Mouse (Mus musculus) midbrain, embryonic 13.5 days (tissue): ENCODE measurements around the gene Vmn1r37. TPM values are rescaled to one million over a fixed set of nuclear protein-coding genes. Genes with fewer than 3 reads are reported as not detected.
"Not testable (repeated sequence)": the region's sequence is repeated elsewhere in the genome, so short reads cannot be mapped to it uniquely, and the experiment has no call there.

Source experiments
- ATAC-seq: fragments of 200-750 bp; cut with Nextera tagmentation; 2 replicates; pipeline ENCODE4 v1.8.0; 2017; ENCODE audit warnings: mild to moderate bottlenecking, moderate TSS enrichment, moderate library complexity
- H3K27ac ChIP-seq: fragments of 300-500 bp; sonication (generic); 2 replicates; pipeline ENCODE4 v1.5.1; 2015; ENCODE audit warnings: inconsistent platforms, mild to moderate bottlenecking, moderate library complexity
- H3K27me3 ChIP-seq: fragments of 300-500 bp; sonication (generic); 2 replicates; pipeline ENCODE4 v1.6.1; 2015; ENCODE audit warnings: mild to moderate bottlenecking, inconsistent platforms
- H3K36me3 ChIP-seq: fragments of 300-500 bp; sonication (generic); 2 replicates; pipeline ENCODE4 v1.6.1; 2015; ENCODE audit warnings: mild to moderate bottlenecking, inconsistent platforms
- H3K4me1 ChIP-seq: fragments of 300-500 bp; sonication (generic); replicated peaks from 2 replicates; pipeline ENCODE4 v1.6.1; 2015; ENCODE audit warnings: inconsistent platforms
- H3K4me2 ChIP-seq: fragments of 300-500 bp; sonication (generic); replicated peaks from 2 replicates; pipeline ENCODE4 v1.6.1; 2015; ENCODE audit warnings: moderate library complexity, mild to moderate bottlenecking, inconsistent platforms
- H3K4me3 ChIP-seq: fragments of 300-500 bp; sonication (generic); replicated peaks from 2 replicates; pipeline ENCODE4 v1.5.1; 2015; ENCODE audit warnings: mild to moderate bottlenecking, inconsistent platforms
- H3K9ac ChIP-seq: fragments of 300-500 bp; sonication (generic); replicated peaks from 2 replicates; pipeline ENCODE4 v1.6.1; 2015; ENCODE audit warnings: mild to moderate bottlenecking, inconsistent platforms
- H3K9me3 ChIP-seq: fragments of 300-500 bp; sonication (generic); 2 replicates; pipeline ENCODE4 v1.6.1; 2016; ENCODE audit warnings: mild to moderate bottlenecking, inconsistent platforms
- WGBS: fragments of 180-500 bp; shearing (Covaris S2); methylation state at CpG from one replicate; pipeline ENCODE4 v1.1.7; 2015; 5-methylcytosine and 5-hydroxymethylcytosine counted together
- polyA plus RNA-seq: library from polyadenylated mRNA; unstranded; fragments of >200 nt; fragmentation: Nextera tagmentation; extraction: Ambion mirVana; gene quantifications from 2 replicates; pipeline ENCODE4 v1.2.1, GENCODE M21; 2015

The Vmn1r37 gene
- not detected in 2 replicates for polyA plus RNA-seq

DNA sequence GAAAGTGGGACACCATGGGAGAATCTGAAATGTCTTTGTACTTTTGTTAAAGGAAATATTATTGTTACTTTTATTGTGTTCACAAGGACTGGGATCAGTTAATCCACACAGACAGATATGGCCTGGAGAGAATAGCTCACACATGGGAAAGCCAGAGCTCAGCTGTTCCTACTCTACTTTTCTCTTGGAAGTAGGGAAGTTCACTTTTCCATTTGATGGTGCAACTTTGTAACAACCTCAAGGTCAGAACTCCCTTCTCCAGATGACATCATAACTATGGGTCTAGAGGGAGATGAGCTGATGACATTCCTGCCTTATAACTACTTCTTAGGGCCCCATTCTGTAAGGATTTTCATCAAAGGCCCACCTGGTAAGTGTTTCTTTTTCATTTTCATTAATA lies at the start of gene Vmn1r37:
Vmn1r37 (plus strand) TSS at position 301 of the 400 bp plus-strand sequence.
- H3K27ac ChIP-seq, H3K4me1 ChIP-seq, H3K4me3 ChIP-seq, H3K27me3 ChIP-seq, H3K36me3 ChIP-seq, H3K9me3 ChIP-seq, H3K9ac ChIP-seq, H3K4me2 ChIP-seq, ATAC-seq: not testable (repeated sequence)

DNA sequence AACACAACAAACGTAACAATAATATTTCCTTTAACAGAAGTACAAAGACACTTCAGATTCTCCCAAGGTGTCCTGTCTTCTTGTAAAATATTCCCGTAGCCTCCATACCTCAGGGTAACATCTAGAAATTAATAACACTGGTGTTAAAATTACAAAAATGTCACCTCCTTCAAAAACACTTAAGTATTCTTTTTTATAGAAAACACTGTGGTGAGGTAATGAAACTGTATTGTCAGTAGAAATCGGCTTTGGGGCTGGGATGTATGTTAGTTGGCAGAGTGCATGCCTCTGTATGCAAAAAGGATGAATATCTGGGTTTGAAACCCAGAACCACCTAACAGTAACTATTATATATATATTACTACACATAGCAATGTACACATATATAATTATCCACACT lies 43.4 kb upstream of the Vmn1r37 start, which contains the start of gene Vmn1r35:
Vmn1r35 (minus strand) TSS at position 101 of the 400 bp plus-strand sequence.
- Histone ChIP-seq H3K4me1 (no peaks in the 10 kb centered on the region), H3K4me2 (no peak within 1 kb of the TSS), H3K4me3 (no peak within 1 kb of the TSS), H3K9me3 (no peaks in the 10 kb centered on the region), H3K27ac (no peak within 1 kb of the TSS), H3K9ac (no peak within 1 kb of the TSS), H3K27me3 (no peaks in the 10 kb centered on the region), H3K36me3 (no peaks in the 10 kb centered on the region)
- WGBS: 85% methylated on average over 3 of the region's 3 CpGs
- ATAC-seq: no peak

DNA sequence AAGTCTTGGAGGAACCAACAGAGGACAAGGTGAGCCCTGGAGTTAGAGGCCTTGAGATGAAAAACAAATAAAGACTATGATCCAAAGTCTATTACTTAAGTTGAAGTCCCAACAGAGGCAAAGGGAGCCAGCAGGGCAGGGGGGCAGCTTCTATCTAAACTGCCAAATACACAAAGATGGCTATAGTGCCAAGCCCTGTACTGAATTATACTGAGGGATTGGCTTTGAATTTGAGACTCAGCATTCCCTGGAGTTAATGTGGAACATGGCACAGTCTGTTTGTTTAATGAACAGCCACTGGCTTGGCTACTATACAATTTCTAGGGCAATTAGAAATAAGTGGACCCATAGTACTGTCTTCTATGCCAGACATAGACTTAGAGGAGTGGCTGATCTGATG lies 20.3 kb upstream of the Vmn1r37 start:
- no peak overlapping the region for H3K4me2 ChIP-seq
- no peaks in the 10 kb centered on the region for H3K36me3 ChIP-seq
- ATAC-seq: no peak
- H3K27me3 ChIP-seq: no peaks in the 10 kb centered on the region
- H3K9me3 ChIP-seq: no peaks in the 10 kb centered on the region
- no peaks in the 10 kb centered on the region for H3K4me1 ChIP-seq
- H3K27ac ChIP-seq: no peak overlapping the region
- no peak overlapping the region for H3K4me3 ChIP-seq
- H3K9ac ChIP-seq: no peak overlapping the region

DNA sequence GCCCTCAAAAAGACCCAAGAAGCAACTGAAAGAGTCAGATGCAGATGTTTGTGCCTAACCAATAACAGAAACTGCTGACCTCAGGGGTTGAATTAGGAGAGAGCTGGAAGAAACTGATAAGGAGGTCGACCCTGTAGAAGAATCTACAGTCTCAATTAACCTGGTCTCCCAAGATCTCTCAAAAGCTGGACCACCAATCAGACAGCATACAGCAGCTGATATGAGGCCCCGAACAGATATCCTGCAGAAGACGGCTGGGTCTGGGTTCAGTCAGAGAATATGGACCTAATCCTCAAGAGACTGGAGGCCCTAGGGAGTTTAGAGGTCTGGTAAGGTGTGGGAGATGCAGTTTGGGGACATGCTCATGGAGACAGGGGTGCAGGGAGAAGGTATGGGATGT lies 15.3 kb upstream of the Vmn1r37 start:
- Histone ChIP-seq H3K36me3 (no peaks in the 10 kb centered on the region), H3K4me3 (no peak overlapping the region), H3K9me3 (no peaks in the 10 kb centered on the region), H3K27ac (no peak overlapping the region), H3K4me2 (no peak overlapping the region), H3K4me1 (no peaks in the 10 kb centered on the region), H3K9ac (no peak overlapping the region), H3K27me3 (no peaks in the 10 kb centered on the region)
- 86% methylated on average over 3 of the region's 3 CpGs for WGBS
- 0 out of 2 replicates have a peak, but pooled peaks have one; percentile 20 for ATAC-seq

DNA sequence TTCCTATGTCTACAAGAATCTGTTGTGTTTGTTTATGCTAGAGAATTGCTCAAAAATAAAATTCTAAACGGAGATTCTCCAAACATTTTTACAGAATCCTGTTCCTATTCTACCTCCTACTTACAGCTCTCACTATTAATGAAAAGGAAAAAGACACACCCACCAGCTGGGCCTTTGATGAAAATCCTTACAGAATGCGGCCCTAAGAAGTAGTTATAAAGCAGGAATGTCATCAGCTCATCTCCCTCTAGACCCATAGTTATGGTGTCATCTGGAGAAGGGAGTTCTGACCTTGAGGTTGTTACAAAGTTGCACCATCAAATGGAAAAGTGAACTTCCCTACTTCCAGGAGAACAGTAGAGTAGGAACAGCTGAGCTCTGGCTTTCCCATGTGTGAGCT lies 10.1 kb upstream of the Vmn1r37 start, which contains the start of gene Vmn1r36:
Vmn1r36 (minus strand) TSS at position 101 of the 400 bp plus-strand sequence.
- H3K4me3 ChIP-seq, H3K9ac ChIP-seq, H3K9me3 ChIP-seq, H3K27me3 ChIP-seq, H3K36me3 ChIP-seq, H3K4me1 ChIP-seq, ATAC-seq, H3K27ac ChIP-seq, H3K4me2 ChIP-seq: not testable (repeated sequence)
- 74% methylated on average over 2 of the region's 2 CpGs for WGBS

DNA sequence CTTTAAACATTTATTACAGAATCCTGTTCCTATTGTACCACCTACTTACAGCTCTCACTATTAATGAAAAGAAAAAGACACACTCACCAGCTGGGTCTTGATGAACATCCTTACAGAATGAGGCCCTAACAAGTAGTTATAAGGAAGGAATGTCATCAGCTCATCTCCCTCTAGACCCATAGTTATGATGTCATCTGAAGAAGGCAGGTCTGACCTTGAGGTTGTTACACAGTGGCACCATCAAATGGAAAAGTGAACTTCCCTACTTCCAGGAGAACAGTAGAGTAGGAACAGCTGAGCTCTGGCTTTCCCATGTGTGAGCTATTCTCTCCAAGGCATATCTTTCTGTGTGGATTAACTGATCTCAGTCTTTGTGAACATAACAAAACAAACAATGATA lies 53.3 kb downstream of the Vmn1r37 start, which contains the start of gene Vmn1r38:
Vmn1r38 (minus strand) TSS at position 101 of the 400 bp plus-strand sequence.
- H3K27ac ChIP-seq, H3K4me2 ChIP-seq, ATAC-seq, H3K9ac ChIP-seq, H3K9me3 ChIP-seq, H3K27me3 ChIP-seq, H3K4me3 ChIP-seq, H3K4me1 ChIP-seq, H3K36me3 ChIP-seq: not testable (repeated sequence)

Other genes with a start within 250 kb of the Vmn1r37 start
- 43.4 and 45.9 TPM in 2 replicates for gene Mad2l1, start 194.0 kb upstream of the Vmn1r37 start, polyA plus RNA-seq
- 0.11 TPM in 1 of 2 replicates, not detected in the other for gene Vmn1r32, start 169.3 kb upstream of the Vmn1r37 start, polyA plus RNA-seq
- not detected in 2 replicates for gene Vmn1r33, start 111.1 kb upstream of the Vmn1r37 start, polyA plus RNA-seq
- gene Vmn1r34, start 85.5 kb upstream of the Vmn1r37 start, polyA plus RNA-seq: not detected in 2 replicates
- gene Vmn1r35, start 43.5 kb upstream of the Vmn1r37 start, polyA plus RNA-seq: not detected in 2 replicates
- not detected in 2 replicates for gene Vmn1r36, start 10.2 kb upstream of the Vmn1r37 start, polyA plus RNA-seq
- gene Vmn1r38, start 53.2 kb downstream of the Vmn1r37 start, polyA plus RNA-seq: not detected in 2 replicates
- gene Vmn1r39, start 81.2 kb downstream of the Vmn1r37 start, polyA plus RNA-seq: not detected in 2 replicates
- gene Gng12, start 167.0 kb downstream of the Vmn1r37 start, polyA plus RNA-seq: 18.8 and 21.9 TPM in 2 replicates